Mouse (Mus musculus) lung, embryonic 14.5 days (tissue): ENCODE results near the gene Casz1. TPM values are rescaled to one million over a fixed set of nuclear protein-coding genes. Genes with fewer than 3 reads are reported as not detected.
A peak's percentile ranks its signal among the peaks of the same experiment; 100 is the strongest.

Source experiments
- ATAC-seq: fragments of 200-750 bp; cut with Nextera tagmentation; 2 replicates; pipeline ENCODE4 v1.8.0; 2017; ENCODE audit warnings: mild to moderate bottlenecking, moderate TSS enrichment, moderate library complexity; ENCODE audit not compliant: insufficient read depth
- DNase-seq: peaks from one replicate; pipeline ENCODE4 v3.0.0-alpha.2; 2015
- H3K27ac ChIP-seq: fragments of 300-500 bp; sonication (generic); 2 replicates; pipeline ENCODE4 v1.5.1; 2014; ENCODE audit warnings: low read depth, mild to moderate bottlenecking, moderate library complexity
- H3K27me3 ChIP-seq: fragments of 300-500 bp; sonication (generic); 2 replicates; pipeline ENCODE4 v1.6.1; 2014; ENCODE audit warnings: low read length, control low read depth; ENCODE audit not compliant: insufficient read depth
- H3K36me3 ChIP-seq: fragments of 300-500 bp; sonication (generic); 2 replicates; pipeline ENCODE4 v1.6.1; 2014; ENCODE audit warnings: control low read depth; ENCODE audit not compliant: insufficient read depth
- H3K4me1 ChIP-seq: fragments of 300-500 bp; sonication (generic); 2 replicates; pipeline ENCODE4 v1.6.1; 2014; ENCODE audit warnings: antibody characterized with exemption, control low read depth; ENCODE audit not compliant: insufficient read depth
- H3K4me2 ChIP-seq: fragments of 300-500 bp; sonication (generic); 2 replicates; pipeline ENCODE4 v1.6.1; 2014; ENCODE audit warnings: mild to moderate bottlenecking
- H3K4me3 ChIP-seq: fragments of 300-500 bp; sonication (generic); 2 replicates; pipeline ENCODE4 v1.5.1; 2014; ENCODE audit warnings: low read depth, low read length
- H3K9ac ChIP-seq: fragments of 300-500 bp; sonication (generic); 2 replicates; pipeline ENCODE4 v1.6.1; 2014
- H3K9me3 ChIP-seq: fragments of 300-500 bp; sonication (generic); 2 replicates; pipeline ENCODE4 v1.6.1; 2016; ENCODE audit warnings: low read depth, low read length, control low read depth
- CTCF ChIP-seq: IDR thresholded peaks from 2 replicates; pipeline ENCODE4 v1.5.1; 2016; ENCODE audit warnings: antibody characterized with exemption, low read depth
- WGBS: fragments of 180-500 bp; shearing (Covaris S2); extraction: QIAGEN DNeasy Blood & Tissue Kit; methylation state at CpG from one replicate; pipeline ENCODE4 v1.1.7; 2014; 5-methylcytosine and 5-hydroxymethylcytosine counted together
- polyA plus RNA-seq: library from polyadenylated mRNA; unstranded; fragments of >200 nt; fragmentation: Nextera tagmentation; extraction: Ambion mirVana; gene quantifications from 2 replicates; pipeline ENCODE4 v1.2.1, GENCODE M21; 2014

Casz1 gene
- polyA plus RNA-seq, 1 experiment from 2014 or later: 8.3 TPM

DNA sequence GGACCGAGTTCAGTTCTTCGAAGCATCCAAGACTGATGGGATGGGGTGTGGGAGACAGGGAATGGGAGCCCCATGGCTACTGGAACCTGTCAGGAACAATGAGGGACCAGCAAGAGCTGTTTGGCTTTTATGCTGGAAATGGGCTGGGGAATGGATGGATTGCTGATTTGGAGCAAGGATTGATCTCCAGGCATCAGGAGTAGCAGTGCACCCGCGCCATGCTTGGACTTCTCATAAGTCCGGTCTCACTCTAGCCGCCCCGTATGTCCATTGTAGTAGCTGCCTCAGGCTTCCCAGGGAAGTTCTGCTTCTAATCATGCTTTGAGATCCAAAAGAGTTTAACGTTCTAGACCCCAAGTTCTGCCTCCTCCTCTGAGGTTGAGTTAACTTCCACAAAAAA, 86.2 kb downstream of the Casz1 start:
- H3K27me3 ChIP-seq: peaks cover 7% of the 10 kb centered on the region
- no peak for ATAC-seq
- no peak for TF ChIP-seq CTCF
- H3K9ac ChIP-seq: peak overlapping the region; percentile 42; the same call in 1 of the 2 replicates
- no peak overlapping the region for H3K27ac ChIP-seq
- no peaks in the 10 kb centered on the region for H3K36me3 ChIP-seq
- peaks cover 9% of the 10 kb centered on the region for H3K4me1 ChIP-seq
- no peaks in the 10 kb centered on the region for H3K9me3 ChIP-seq
- 43% methylated on average over 8 of the region's 8 CpGs for WGBS
- H3K4me2 ChIP-seq: peak overlapping the region; percentile 75
- H3K4me3 ChIP-seq: peak overlapping the region; percentile 34
- no peak for DNase-seq

DNA sequence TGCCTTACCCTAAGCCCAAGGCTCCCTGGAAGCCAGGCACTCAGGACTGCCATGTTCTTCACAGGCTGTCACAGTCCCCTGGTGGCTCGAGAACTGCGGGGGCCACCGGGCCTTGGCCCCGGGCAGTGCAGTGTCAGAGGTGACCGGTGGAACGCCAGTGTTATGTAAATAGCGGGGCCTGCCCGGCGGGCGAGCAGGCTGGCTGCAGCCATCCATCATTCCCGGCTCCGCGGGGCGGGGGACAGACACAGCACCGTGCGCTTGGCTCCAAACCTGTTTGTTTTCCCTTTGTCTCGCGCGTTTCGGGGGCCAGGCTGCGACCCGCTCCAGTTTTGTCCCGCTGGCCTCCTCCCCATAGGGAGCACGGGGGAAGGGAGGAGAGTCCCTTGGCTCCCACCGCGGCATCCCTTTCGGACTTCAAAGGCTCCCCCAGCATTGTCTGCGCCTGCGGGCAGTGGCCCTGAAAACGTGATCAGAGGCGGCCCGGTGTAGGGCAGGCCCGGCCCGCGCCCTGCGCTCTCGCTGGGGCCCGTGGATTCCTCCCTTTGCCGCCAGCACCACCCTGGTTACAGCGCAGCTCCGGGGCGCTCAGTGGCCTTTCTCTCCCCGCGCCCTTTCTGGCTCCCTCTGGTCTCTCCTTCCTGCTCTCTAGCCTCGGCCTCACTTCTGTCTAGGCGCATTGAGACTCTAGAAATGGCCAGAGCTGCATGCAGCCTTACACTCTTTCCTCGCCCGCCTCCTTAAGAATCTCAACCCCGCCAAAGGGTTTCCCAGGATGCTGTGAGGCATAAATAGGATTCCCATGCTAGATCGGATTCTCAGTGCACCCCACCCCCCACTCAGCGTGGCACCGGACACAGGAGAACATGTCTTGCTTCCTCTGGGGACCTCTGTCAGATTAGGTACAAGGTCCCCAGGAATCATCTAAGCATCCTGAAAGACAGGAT, 86.9 kb downstream of the Casz1 start:
- DNase-seq (peak; percentile 59), ATAC-seq (peak; percentile 68)
- peak overlapping the region; percentile 42 for H3K9ac ChIP-seq
- H3K9me3 ChIP-seq: no peaks in the 10 kb centered on the region
- peak overlapping the region; percentile 75 for H3K4me2 ChIP-seq
- no peak overlapping the region for H3K27ac ChIP-seq
- no peaks in the 10 kb centered on the region for H3K36me3 ChIP-seq
- peak overlapping the region; percentile 34 for H3K4me3 ChIP-seq
- peaks cover 9% of the 10 kb centered on the region for H3K4me1 ChIP-seq
- TF ChIP-seq CTCF: no peak
- H3K27me3 ChIP-seq: peaks cover 7% of the 10 kb centered on the region
- 8% methylated on average over 52 of the region's 52 CpGs for whole genome bisulfite sequencing

DNA sequence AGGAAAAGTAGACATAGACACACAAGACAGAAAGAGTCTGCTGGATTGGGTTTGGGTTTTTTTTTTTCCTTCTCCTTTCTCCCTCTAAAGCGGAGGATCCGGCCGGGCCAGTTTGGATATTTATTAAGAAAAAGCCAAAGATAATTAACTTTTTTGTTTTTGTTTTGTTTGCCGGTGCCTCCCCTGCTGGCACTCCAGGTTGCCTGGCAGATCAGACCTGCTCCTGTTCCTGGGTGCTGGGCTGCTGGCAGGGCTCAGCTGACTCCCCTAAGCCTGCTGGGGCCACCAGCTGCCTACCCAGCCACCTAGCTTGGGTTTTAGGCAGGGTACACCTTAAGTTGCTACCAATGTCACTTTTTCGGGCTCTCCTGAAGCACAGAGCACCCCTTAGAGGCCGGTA, 91.9 kb downstream of the Casz1 start:
- H3K9me3 ChIP-seq: no peaks in the 10 kb centered on the region
- no peak for DNase-seq
- H3K4me3 ChIP-seq: no peak overlapping the region
- H3K27ac ChIP-seq: no peak overlapping the region
- TF ChIP-seq CTCF: no peak
- H3K27me3 ChIP-seq: peaks cover 20% of the 10 kb centered on the region
- no peak for ATAC-seq
- WGBS: 64% methylated on average over 6 of the region's 6 CpGs
- no peaks in the 10 kb centered on the region for H3K36me3 ChIP-seq
- H3K4me2 ChIP-seq: no peak overlapping the region
- no peak overlapping the region for H3K9ac ChIP-seq
- H3K4me1 ChIP-seq: peaks cover 5% of the 10 kb centered on the region

DNA sequence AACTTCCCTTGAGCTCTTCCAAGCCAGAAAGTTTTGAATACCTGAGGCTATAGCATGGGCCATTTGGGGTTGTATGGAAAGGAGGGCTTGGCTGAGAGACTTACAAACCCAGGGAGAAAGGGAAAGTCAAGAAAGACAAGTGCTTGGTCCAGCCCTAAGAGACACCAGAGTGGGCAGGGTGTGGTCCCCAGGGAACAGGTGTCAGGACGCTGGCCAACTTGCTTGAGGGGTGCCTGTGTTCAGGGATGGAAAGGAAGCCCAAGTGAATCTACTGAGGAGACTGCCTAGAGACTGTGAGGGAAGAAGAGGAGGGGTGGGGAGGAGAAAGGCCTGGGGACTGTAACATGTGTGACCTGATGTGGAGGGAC, 95.7 kb downstream of the Casz1 start:
- DNase-seq (no peak), ATAC-seq (no peak)
- 6% methylated on average over 1 of the region's 1 CpGs for WGBS
- H3K27ac ChIP-seq: no peak overlapping the region
- H3K4me1 ChIP-seq: no peaks in the 10 kb centered on the region
- H3K4me2 ChIP-seq: peak overlapping the region; percentile 98
- H3K9ac ChIP-seq: no peak overlapping the region; the same call in 1 of the 2 replicates
- peak overlapping the region; percentile 68 for H3K4me3 ChIP-seq
- peaks cover 41% of the 10 kb centered on the region for H3K27me3 ChIP-seq
- no peaks in the 10 kb centered on the region for H3K9me3 ChIP-seq
- H3K36me3 ChIP-seq: no peaks in the 10 kb centered on the region
- TF ChIP-seq CTCF: no peak

DNA sequence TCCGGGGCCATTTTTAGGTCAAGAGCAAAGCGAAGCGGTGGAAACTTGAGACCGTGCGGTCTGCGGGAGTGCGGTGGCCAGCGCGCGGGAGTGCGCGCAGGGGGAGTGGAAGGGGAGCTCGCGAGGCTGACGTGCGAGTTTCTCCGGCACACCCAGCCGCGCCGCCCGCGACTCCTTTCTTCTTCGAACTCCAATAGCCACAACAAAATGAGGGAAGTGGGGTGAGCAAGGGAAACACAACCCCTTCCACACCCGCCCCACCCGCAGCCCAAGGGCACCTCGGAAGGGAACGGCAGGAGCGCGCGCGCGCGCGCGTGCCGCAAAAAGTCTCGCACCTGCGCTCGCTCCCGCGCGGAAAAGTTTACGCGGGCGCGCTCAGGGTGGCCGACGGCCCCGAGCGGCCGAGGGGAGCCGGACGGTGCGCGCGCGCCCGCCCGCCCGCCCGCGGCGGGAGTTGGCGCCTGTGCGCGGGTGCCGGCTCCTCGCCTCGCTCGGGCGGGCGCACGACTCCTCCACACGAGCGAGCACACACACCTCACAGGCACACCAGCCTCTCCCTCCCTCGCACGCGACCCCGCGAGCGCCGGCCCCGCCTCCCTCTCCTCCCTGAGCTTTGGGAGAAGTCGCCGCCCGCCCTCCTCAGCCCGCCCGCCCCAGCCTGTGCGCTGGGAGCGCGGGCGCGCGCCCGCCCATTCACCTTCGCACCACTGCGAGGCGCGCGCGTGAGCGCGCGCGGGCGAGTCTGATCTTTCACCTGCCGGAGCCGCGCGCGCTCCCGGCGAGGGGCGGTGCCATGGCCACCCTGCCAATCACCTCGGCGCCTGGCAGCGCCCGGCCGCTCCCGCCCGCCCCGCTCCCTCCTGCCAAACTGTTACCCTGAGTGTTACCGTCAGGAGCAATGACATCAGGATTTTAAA, 96.3 kb downstream of the Casz1 start:
- Histone ChIP-seq H3K27ac (peak overlapping the region; percentile 56), H3K4me1 (no peaks in the 10 kb centered on the region), H3K4me2 (peak overlapping the region; percentile 98), H3K9me3 (no peaks in the 10 kb centered on the region), H3K36me3 (no peaks in the 10 kb centered on the region), H3K4me3 (peak overlapping the region; percentile 68), H3K27me3 (peaks cover 41% of the 10 kb centered on the region), H3K9ac (peak overlapping the region; percentile 60)
- no peak for TF ChIP-seq CTCF
- under 1% methylated on average over 105 of the region's 123 CpGs for WGBS
- ATAC-seq: peak; percentile 81
- DNase-seq: peak; percentile 88

DNA sequence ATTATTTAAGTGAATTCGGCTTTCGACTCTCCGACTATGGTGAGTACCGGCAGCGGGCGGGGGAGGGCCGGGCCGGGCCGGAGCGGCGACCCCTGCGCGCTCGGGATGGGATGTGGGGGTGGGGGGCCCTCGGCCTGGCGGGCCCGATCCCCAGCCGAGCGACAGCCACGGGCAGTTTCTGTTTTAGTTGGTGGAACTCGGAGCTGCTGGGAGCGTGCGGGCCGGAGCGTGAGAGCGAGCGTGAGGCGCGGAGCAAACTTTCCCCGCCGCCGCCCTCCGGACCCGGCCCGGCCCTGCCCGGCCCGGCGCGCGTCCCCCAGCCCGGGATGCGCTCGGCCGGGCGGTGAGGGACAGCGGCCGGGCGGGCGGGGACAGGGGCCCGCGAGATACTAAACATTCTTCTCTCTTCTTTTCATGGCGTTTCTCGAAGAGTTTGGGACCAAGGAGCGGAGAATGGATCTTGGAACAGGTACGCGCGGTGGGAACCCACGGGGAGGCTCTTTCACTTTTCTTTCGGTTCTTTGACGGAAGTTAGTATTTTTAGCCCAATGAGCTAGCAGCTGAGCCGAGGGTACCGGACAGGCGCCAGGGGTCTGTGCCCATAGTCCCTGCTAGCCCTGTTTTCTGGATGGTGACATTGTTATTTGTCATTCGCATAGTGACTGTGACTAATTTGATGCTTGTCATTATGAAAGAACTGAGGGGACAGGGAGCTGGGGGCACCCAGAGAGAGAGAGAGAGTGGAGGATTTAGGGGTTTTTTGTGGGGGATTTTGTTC, 97.2 kb downstream of the Casz1 start:
- WGBS: under 1% methylated on average over 60 of the region's 64 CpGs
- H3K4me2 ChIP-seq: peak overlapping the region; percentile 98
- no peaks in the 10 kb centered on the region for H3K9me3 ChIP-seq
- ATAC-seq: peak; percentile 13
- H3K4me1 ChIP-seq: no peaks in the 10 kb centered on the region
- no peak for TF ChIP-seq CTCF
- no peak for DNase-seq
- no peaks in the 10 kb centered on the region for H3K36me3 ChIP-seq
- no peak overlapping the region; the same call in 1 of the 2 replicates for H3K27ac ChIP-seq
- peaks cover 41% of the 10 kb centered on the region for H3K27me3 ChIP-seq
- peak overlapping the region; percentile 60 for H3K9ac ChIP-seq
- H3K4me3 ChIP-seq: peak overlapping the region; percentile 68
